Mouse (Mus musculus) neural tube, embryonic 10.5 days (tissue): Measurements from ENCODE around the gene Alpl.

ENCODE experiments used
- DNase-seq: peaks from one replicate; pipeline ENCODE4 v3.0.0-alpha.2; 2017; ENCODE audit warnings: low spot score; ENCODE audit errors: extremely low spot score

Alpl gene

DNA sequence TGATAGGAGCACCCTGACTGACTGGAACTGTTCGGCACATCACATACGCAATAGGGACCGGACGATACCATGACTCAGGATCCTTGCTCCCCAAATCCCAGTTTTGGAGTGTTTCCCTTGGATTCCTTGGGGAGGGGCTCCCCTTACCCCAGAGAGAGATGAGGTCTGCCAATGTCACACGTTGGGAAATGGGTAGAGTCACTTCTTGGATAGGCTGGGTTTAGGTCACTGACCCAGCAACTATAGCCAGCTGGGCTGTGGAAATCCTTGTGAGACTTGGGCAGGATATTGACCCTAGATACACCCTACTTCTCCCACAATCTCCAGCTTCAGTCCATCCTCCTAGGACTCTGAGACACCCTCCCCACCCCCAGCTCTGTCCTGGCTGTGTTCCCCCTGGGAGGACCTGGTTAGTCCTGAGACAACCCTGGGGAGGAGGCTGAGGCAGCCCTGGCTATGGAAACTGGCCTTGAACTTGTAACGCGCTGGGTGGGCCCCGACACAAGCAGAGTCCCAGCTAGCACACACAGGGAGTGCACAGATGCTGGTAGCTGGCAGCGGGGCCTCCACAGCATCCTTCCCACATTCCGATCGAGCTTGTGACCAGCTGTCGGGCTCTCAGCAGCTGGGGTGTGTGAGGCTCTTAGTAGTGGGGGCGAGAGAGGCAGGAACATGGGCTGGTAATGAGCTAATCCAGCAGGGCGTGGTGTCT is 25.1 kb downstream of the Alpl start:
- DNase-seq, result no peak

DNA sequence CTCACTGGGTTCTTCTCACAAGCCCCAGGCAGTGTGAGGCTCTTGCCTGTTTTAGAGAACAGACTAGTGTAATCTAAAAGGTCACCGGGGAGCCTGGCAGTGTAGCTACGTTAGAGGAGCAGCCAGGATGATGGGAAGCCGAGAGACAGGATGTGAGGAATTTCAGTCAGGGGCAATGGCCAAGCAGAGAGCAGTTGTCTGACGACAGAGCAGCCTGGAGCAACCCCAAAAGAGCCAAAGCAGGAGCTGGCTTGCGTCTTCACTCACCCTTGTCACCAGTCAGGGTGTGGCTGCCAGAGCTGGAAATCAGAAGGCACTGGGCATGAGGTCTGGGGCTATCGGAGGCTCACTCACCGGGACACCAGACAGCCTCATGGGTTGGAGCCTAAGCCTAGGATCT is 26.5 kb downstream of the Alpl start:
- DNase-seq, result no peak

DNA sequence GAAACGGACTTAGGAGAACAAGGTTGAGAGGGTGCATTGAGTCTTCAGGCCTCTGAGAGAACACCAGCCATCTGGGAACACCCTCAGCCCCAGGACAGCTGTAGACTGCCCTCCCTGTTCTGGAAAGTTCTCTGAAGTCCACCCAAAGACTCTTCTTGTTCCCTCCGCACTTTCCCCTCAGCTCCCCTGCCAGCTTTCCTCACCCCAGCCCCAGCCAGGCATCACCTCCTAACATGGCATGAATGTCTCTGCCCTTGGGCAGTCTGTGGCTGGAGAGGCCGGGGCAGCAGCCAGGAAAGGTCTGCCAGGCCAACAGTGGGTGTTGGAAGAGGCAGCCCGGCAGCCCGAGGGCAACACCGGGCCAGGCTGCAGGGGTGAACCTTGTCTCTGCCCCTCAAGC is 27.4 kb downstream of the Alpl start:
- no peak for DNase-seq

DNA sequence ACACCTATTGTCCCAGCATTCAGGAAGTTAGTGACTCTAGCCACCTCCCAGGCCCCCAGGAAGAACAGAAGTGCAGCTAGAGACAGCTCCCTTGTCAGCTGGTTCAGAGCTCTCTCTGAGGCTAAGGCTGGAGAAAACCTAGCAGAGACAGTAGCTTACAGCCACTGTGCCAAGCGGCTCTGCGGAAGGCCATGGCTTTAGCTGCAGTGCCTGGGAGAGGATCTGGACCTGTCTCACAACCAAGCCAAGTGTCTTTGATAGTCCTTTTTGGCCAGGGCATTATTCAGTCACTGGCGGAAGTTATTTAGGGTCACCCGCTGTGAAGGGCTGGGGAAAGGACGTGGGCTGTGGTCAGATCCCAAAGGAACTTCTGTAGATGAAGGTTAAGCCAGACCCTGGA is 27.8 kb downstream of the Alpl start:
- no peak for DNase-seq

DNA sequence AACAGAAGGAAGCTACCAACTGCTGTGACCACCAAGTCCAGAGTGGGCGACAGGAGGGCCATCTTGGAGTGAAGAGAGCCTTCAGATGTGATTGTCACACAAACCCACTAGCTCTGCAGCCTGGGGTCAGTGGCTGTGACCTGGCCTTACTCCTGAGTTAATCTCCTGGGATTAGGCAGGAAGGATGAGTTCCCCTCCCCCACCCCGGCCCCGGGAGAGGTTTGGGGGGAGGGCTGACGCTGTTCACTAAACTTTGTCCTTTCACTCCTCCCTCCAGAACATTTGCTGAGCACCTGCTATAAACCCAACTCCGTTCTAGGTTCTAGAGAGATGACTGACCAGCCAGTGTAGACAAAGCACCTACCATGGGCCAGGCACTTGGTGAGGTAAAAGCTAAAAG is 29.8 kb downstream of the Alpl start:
- DNase-seq, result no peak

DNA sequence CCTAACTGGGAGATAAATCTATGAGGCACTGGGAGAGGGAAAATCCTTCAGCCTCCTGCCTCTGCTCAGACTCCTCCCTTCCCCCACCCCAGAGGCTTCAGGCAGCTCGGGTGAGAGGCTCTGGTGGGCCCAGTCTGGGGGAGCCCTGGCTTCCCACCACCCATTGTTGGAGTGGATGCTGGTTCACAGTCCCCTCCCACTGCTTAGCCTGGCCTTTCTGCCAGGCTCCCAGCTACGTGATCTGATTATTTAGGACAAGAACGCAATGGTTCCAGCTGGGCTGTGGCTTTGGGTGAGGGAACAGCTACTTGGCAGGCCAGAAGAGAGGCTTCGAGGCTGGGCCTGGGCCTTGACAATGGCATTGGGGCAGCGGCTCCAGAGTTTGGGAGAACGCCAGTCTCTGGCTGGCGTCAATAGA is 30.6 kb downstream of the Alpl start:
- DNase-seq, result peak; percentile 32

DNA sequence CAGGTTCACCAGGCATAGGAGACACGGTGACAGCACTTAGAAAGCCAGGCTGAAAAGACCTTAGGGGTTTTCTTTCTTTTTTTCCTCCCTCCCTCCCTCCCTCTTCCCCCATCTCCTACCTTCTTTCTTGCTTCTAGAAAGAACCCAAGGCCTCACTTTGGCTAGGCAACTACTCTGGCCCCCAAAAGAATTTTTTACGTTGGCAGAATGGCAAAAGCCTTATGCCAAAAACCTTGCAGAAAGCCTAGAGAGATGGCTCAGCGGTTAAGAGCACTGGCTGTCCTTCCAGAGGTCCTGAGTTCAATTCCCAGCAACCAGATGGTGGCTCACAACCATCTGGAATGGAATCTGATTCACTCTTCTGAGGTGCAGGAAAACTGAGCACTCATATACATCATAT is 31.6 kb downstream of the Alpl start:
- no peak for DNase-seq

DNA sequence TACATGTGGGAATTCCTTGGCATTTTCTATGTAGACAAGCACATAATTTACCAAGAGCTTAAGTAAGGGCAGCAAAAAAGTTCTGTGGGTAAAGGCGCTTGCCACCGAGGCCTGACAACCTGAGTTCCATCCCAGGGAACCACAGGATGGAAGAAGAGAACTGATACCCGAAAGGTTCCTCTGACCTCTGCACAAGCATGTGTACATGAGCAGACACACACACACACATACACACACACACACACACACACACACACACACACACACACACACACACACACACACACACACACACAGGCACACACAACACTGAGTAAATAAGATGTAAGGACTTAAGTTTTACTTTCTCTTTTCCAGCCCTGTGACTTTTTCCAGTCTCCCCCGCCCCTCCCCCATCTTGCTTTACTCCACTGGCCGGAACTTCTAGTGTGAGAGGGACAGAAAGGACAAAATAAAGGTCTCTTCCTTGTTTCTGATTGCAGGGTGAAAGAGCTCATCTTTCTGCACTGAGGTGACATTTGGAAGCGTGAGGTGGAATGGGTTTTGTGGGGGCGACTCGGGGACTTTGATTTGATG is 32.2 kb downstream of the Alpl start:
- DNase-seq, result no peak

DNA sequence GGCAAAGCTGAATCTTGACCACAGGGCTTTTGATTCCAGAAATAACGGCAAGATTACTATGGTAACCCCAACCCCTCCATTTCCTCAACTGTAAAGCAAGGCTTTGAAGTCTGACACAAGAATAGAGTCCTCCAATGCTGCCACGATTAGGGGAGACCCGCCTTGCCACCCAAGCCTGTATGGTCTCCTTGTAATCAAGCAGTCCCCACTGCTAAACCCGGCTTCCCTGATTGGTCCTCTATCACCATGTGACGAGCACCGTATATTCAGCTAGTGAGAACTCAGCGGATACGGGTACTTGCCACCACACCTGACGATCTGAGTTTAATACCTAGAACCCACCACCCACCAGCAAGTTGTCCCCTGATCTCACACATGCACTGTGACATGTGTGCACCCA is 33.3 kb downstream of the Alpl start:
- DNase-seq, result no peak

DNA sequence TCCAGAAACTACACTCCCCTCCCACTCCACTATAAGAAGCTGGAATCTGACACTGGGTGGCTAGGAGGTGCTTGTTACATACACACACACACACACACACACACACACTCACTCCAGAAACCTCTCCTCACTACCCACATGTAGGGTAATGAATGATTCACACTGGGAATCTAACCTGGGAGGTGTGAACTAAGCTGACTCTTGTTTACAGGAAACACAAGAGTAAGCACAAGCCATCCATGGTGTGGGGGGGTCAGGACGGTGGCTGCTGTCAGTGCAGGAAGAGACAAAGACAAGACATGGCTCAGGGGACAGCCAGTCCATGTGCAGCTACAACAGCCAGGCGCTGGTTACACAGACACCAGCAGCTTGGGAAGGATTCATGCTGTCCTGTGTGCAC is 41.7 kb downstream of the Alpl start:
- DNase-seq, result no peak

DNA sequence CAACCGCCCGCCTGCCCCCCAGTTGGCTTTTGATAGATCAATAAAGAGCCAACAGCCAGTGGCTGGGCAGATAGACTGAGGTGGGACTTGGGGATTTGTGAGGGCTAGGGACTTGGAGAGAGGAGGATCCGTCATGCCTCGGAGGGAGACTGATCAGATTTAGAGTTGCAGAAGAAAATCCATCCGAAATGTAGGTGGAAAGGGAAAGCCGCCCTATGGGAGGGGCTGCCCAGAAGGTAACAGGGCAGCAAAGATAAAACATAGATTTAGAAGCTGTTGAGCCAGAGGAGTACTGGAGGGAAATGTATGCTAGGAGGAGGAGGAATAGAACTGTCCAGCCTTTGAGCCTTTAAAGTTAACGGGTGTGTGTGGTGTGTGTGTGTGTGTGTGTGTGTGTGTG is 43.0 kb downstream of the Alpl start:
- no peak for DNase-seq

DNA sequence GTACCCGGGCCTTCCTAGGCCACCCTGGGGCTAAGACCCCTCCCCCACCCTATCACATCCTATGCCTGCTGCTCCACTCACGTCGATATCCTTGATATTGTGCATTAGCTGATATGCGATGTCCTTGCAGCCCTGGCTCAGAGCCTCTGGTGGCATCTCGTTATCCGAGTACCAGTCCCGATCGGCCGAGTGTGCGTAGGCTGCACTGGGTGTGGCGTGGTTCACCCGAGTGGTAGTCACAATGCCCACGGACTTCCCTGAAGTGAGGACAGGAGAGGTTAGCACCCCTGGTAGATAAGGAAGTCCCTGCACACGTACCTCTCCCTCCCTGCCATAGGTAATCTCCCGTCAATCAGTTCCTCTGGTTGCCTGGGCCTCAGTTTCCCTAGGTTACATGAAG is 43.7 kb downstream of the Alpl start:
- DNase-seq, result no peak

DNA sequence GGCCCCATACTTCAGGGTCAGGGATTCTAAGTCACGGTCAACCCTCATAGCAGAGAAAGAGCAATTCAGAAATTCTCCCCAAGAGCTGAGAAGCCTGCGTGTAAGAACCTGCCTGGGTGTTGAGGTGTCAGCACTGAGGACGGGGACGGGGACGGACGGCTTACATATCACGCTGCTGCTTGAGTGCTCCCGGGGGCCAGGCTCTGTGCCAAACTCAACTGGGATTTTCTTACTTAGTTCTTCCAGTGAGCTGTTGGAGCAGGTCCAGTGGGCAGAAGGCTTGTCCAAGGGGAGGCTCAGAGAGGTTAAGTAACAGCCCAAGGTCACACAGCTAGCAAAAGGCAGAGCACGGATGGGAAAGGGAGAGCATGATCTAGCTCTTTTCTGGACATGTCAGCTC is 44.5 kb downstream of the Alpl start:
- no peak for DNase-seq

DNA sequence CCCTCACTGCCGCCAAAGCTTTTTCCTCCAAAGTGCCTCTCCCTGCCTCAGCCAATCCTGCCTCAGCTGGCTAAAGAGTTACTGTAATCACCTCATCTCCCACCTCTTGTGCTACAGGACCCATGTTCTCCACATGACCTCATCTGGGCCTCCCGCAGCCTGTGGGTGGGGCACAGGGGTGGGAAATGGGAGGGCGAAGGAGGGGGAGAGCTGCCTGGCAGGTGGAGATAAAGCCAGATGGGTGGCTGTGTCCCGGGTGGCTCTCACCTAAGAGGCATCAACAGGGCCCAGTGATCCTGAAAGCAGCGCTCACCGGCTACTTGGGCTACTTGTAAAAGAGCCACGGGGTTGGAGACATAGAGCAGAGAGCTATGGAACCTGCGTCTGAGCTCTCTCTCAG is 44.9 kb downstream of the Alpl start:
- no peak for DNase-seq

DNA sequence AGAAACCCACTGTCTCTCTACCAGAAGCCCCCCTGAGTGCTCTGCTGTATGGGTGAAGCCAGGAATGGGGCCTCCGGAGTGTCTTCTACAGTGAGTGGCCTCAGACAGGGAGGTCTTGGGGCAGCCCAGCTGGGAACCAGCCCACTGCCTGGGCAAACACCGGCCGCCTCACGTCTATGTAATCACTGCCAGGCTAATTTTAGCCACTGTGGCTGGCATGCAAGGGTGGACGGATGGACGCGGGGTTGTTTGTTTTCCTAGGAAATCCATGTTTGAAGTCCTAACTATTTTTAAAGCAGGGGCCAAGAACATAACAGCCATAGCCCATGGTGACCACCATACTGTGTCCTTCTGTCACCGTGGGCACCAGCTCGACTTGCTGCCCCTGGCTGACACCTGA is 46.1 kb downstream of the Alpl start:
- no peak for DNase-seq

DNA sequence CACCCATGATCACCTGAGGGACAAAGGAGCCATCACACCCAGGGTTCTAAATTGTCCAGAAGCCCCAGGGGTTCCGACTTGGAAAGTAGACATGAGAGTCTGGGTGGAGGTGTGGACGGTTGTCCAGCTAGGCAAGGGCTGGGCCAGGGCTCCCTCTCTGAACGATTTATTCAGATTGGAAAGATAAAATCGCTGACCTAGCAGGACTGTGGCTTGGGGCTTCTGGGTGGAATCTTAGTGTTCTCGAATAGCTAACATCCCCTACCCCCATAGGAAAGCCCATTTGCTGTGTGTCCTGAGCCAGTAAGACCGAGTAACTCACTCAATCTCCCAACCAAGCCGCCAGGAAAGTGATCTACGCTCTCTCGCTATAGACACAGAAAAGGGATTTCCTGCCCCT is 46.5 kb downstream of the Alpl start:
- DNase-seq, result no peak

DNA sequence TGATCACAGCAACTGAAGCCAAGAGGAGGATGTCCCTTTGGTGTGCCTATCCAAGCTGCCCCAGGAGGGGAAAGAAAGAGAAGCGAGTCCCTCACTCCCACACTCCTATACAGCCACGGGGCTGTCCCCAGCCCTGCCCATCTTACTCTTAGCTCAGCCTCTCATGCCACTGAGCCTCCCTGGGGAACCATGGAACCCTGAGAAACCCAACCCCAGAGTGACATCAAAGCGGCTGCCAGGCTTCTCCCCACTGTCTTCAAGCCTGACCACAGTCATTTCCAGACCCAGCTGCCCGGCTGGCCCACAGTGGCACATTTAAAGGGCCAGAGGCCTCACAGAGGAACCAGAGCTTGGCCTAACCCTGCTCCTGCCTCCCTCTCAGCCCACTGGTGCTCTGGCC is 47.5 kb downstream of the Alpl start:
- no peak for DNase-seq

DNA sequence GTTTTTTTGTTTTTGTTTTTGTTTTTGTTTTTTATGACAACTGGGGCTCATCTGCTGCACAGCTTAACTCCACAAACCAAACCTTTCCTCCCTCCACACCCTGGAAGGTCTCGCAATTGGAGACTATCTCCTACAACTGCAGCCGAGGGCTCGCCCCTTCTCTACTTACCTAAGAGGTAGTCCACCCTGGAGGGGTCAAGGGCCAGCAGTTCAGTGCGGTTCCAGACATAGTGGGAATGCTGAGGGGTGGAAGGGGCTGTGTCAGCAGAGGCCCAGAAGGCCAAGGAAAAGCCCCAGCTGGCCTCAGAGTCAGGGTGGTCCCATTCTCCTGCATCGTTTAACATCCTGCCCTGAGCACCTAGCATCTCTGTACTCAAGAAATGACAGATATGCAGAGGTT is 48.6 kb downstream of the Alpl start:
- DNase-seq, result no peak

DNA sequence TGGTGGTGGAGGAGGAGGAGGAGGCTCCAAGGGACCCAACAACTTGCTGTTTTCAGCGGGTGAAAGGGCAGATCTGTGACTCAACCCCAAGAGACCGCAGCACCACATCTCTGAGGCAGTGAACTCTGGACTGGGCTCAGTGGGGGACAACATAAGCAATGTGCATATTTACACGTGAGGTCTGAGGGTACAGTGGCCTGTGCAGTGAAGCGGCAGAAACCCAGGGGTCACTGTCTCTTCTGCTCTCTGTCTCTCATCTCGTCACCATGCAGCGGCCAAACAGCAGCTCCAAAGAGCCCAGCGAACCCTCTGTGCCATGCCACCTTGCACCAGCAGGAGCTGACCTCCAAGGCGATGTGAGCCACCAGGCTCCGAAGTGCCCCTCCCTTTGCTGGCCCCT is 49.1 kb downstream of the Alpl start:
- DNase-seq, result no peak

DNA sequence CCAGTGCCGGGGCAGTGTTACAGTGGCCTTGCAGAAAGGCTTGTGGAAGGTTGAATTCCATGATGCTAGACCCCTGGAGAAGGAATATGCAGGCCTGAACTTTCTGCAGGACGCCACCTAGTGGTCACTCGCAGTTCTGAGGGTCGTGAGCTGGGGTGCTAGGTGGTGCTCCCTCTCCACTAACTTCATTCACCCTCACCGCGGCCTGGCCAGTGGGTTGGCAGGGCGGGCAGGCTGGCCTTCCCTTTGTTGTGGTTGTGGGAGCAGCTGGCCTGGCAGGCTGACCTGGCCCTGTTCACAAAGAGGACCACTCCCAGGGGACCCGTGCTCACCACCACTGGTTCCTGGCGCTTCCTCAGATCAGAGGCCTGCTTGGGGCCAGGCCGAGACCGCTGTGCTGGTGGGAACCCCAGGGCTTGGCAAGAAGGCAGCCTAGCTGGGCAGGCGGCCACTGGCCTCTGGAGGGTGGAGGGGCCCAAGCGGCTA is 51.7 kb downstream of the Alpl start:
- DNase-seq, result no peak

DNA sequence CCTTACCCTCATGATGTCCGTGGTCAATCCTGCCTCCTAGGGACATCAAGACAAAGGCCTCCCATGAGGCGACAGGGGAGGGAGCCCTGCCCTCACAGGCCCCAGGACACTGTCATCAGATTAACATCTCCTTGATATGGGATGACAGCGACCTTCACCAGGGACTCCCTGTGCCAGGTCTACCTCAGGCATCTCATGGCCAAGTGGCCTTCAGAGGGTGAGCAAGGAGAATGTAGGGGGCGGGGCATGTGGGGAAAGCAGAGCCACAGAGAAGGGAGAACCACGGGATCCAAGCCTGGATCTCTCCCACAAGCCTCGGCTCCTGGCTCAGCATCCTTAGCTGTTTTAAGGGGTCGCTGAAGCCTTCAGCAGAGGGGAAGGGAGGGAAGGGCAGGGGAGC is 52.4 kb downstream of the Alpl start:
- no peak for DNase-seq

DNA sequence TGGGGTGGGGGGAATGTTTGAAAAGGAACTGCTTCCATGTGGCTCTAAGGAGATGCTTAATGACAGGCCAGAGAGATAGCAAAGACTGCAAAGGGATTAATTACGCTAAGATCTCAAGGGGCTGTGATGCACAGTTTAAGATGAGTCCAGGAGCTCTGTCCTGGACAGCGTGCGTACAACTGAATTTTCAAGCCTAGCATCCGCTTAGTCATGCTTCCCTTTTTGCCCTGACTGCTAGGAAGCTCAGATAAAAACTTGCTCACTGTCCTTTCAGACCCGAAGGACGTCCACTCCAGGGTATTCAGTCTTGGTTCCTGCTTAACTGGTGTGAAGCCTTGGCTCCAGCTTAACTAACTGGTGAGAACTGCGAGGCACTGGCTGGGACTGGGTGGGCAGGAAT is 55.8 kb downstream of the Alpl start:
- DNase-seq, result no peak

DNA sequence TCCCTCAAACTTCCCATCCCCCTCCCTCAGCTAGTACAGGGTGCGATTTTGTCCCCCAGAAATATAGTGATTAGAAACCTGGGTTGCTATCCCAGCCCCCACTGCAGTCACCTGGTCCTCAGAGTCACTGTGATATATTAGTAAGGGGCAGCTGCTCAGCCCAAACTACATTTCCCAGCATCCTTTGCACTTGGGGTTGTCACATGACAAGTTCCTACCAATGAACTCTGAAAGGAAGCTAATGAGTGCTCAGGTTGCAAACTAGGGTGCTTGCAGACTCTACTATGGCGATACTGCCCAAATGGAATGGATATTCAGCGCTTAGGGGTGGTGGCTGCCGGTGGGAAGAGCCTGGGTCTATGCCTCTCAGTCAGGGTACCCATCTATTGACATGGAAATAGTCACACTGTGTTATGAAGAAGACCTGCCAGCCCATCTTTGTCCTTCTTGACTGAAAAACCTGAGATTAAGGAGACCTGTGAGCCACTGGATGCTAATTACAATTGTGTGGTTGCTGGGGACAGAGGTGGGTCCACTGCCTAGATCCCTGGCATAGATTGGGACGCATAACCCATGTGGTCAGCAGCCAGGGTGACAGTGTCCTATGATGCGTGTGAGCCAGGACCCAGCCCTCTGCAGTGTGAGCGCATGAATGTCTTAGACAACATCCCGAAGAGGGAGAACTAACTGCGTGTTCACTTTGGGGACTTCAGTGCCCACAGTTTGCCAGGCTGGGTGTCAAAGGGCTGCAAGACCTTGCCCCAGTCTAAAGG is 56.8 kb downstream of the Alpl start:
- peak; percentile 54 for DNase-seq
